8 mouse cellular contexts compared by ENCODE assay signal in genomic region chr12:86806923-86807794, GRCm38 (mm10).
A peak's percentile ranks its signal among the peaks of the same experiment; 100 is the strongest.
DNase-seq lines count a peak whose midpoint lies in the region; ATAC-seq and TF ChIP-seq lines count a peak whose summit lies in the region.

No protein-coding gene starts in this region.

- H3K4me3 ChIP-seq in forebrain, postnatal 0 days (ENCODE audit: low read depth, low read length) = no peak overlapping the region
- peak overlapping the region; percentile 11; the same call in 1 of the 2 replicates for H3K4me3 ChIP-seq in limb, embryonic 11.5 days (ENCODE audit: low read depth, low read length)
- no peak overlapping the region for H3K4me3 ChIP-seq in liver, postnatal 0 days (ENCODE audit: low read depth, low read length)

- DNase-seq in layer of hippocampus, adult 11-12 months (ENCODE audit: low spot score) = peak; percentile 78
- no peak for DNase-seq in layer of hippocampus, postnatal 25 days (ENCODE audit: extremely low spot score in 1 of 2, low spot score in 1 of 2)
- peak; percentile 64 for DNase-seq in ZHBTc4 (ENCODE audit: low read depth, low spot score)
- peak; percentile 92 for DNase-seq in forebrain, postnatal 0 days
- DNase-seq in limb, embryonic 11.5 days (ENCODE audit: low spot score) = peak; percentile 72
- peak; percentile 92 for DNase-seq in right cerebral cortex, adult 18-20 months
- no peak for DNase-seq in kidney, adult 18-20 months
- DNase-seq in liver, postnatal 0 days = no peak

- peak; percentile 91 for ATAC-seq in forebrain, postnatal 0 days
- ATAC-seq in limb, embryonic 11.5 days (ENCODE audit: insufficient number of reproducible peaks, low FRiP score, low TSS enrichment, low read depth) = peak; percentile 61; the same call in 1 of the 2 replicates
- ATAC-seq in liver, postnatal 0 days = no peak

- no peak for TF ChIP-seq EP300 in liver, postnatal 0 days (IDR thresholded peaks at IDR 0.05; ENCODE audit: low read depth)

- no peak for TF ChIP-seq CTCF in forebrain, postnatal 0 days (IDR thresholded peaks at IDR 0.05; ENCODE audit: low read depth)
- no peak for TF ChIP-seq CTCF in liver, postnatal 0 days (IDR thresholded peaks at IDR 0.05; ENCODE audit: low read depth)

- peak overlapping the region; percentile 96 for H3K27ac ChIP-seq in forebrain, postnatal 0 days (ENCODE audit: low read depth, low read length)
- peak overlapping the region; percentile 89 for H3K27ac ChIP-seq in limb, embryonic 11.5 days (replicated peaks; ENCODE audit: low read depth, low read length)
- no peak overlapping the region for H3K27ac ChIP-seq in liver, postnatal 0 days (ENCODE audit: low read depth)

- H3K36me3 ChIP-seq in forebrain, postnatal 0 days (ENCODE audit: insufficient read depth) = no peaks in the 10 kb centered on the region
- H3K36me3 ChIP-seq in limb, embryonic 11.5 days (ENCODE audit: control insufficient read depth, insufficient read depth, low read length) = no peaks in the 10 kb centered on the region
- no peaks in the 10 kb centered on the region for H3K36me3 ChIP-seq in liver, postnatal 0 days (replicated peaks; ENCODE audit: insufficient read depth, low read length)

- H3K4me1 ChIP-seq in forebrain, postnatal 0 days (ENCODE audit: insufficient read depth) = peaks cover 64% of the 10 kb centered on the region
- peaks cover 49% of the 10 kb centered on the region for H3K4me1 ChIP-seq in limb, embryonic 11.5 days (ENCODE audit: control insufficient read depth, insufficient read depth, low read length)
- peaks cover 33% of the 10 kb centered on the region for H3K4me1 ChIP-seq in liver, postnatal 0 days (ENCODE audit: insufficient read depth)

- 15% methylated on average over 5 of the region's 5 CpGs for whole genome bisulfite sequencing in forebrain, postnatal 0 days
- WGBS in limb, embryonic 11.5 days = 19% methylated on average over 5 of the region's 5 CpGs
- WGBS in liver, postnatal 0 days (ENCODE audit: insufficient replicate concordance) = 53% methylated on average over 5 of the region's 5 CpGs

- no peaks in the 10 kb centered on the region for H3K9me3 ChIP-seq in forebrain, postnatal 0 days (ENCODE audit: low read length)
- H3K9me3 ChIP-seq in limb, embryonic 11.5 days (ENCODE audit: control insufficient read depth, low read length) = no peaks in the 10 kb centered on the region
- H3K9me3 ChIP-seq in liver, postnatal 0 days (ENCODE audit: low read length) = no peaks in the 10 kb centered on the region

- H3K27me3 ChIP-seq in forebrain, postnatal 0 days (ENCODE audit: insufficient read depth, low read length) = no peaks in the 10 kb centered on the region
- no peaks in the 10 kb centered on the region for H3K27me3 ChIP-seq in limb, embryonic 11.5 days (ENCODE audit: control insufficient read depth, insufficient read depth, low read length)
- H3K27me3 ChIP-seq in liver, postnatal 0 days (ENCODE audit: insufficient read depth, low read length) = no peaks in the 10 kb centered on the region

- H3K4me2 ChIP-seq in forebrain, postnatal 0 days (ENCODE audit: low read depth) = peak overlapping the region; percentile 37
- H3K4me2 ChIP-seq in limb, embryonic 11.5 days (ENCODE audit: low read depth, severe bottlenecking) = peak overlapping the region; percentile 66
- no peak overlapping the region for H3K4me2 ChIP-seq in liver, postnatal 0 days (ENCODE audit: low read depth, low read length)

- H3K9ac ChIP-seq in forebrain, postnatal 0 days = peak overlapping the region; percentile 31; the same call in 1 of the 2 replicates
- H3K9ac ChIP-seq in limb, embryonic 11.5 days (ENCODE audit: low read length) = peak overlapping the region; percentile 59
- no peak overlapping the region for H3K9ac ChIP-seq in liver, postnatal 0 days (replicated peaks)

Comparison
In these comparisons a context has a peak if more than half of its experiments do, and no peak if none do; other contexts are left out.
1. DNase-seq: peak in layer of hippocampus, adult 11-12 months (single experiment), ZHBTc4 (single experiment), forebrain, postnatal 0 days (single experiment), limb, embryonic 11.5 days (single experiment) and right cerebral cortex, adult 18-20 months (single experiment); none in layer of hippocampus, postnatal 25 days (0 of 2), kidney, adult 18-20 months (single experiment) and liver, postnatal 0 days (single experiment).